Mouse (Mus musculus) left cerebral cortex, postnatal 4 days (tissue): ENCODE measurements around the gene Pcsk2. TPM values are rescaled to one million over a fixed set of nuclear protein-coding genes. Genes with fewer than 3 reads are reported as not detected.

Experiments used
- DNase-seq: peaks from one replicate; pipeline ENCODE4 v3.0.0-alpha.2; 2022
- intact Hi-C: fragments of 180-260 bp; cut with DNase I; formaldehyde crosslinking; loops from one replicate; pipeline ENCODE4 v1.15.1; 2025
- total RNA-seq, 2 experiments: library from RNA; stranded (reverse); gene quantifications; 2 replicates each; pipeline ENCODE4 v1.2.3; 2021

The Pcsk2 gene
- total RNA-seq, 2 experiments from 2014 or later = 88.0 to 94.7 TPM

- intact Hi-C loops = loop anchor here (10.0 kb wide), 1 partner anchor 623 kb away; no protein-coding TSS in a partner anchor
- no peak for DNase-seq
These were observed 285.7 kb downstream of the Pcsk2 start for GRCm38 (mm10) chr2:143831645-143832044.

GRCm38 (mm10) chr2:143832721-143833120 lies 286.8 kb downstream of the Pcsk2 start:
- DNase-seq = no peak
- intact Hi-C loops = loop anchor here (10.0 kb wide), 1 partner anchor 622 kb away; no protein-coding TSS in a partner anchor

GRCm38 (mm10) chr2:143834082-143834481 lies 288.1 kb downstream of the Pcsk2 start:
- intact Hi-C loops = loop anchor here (10.0 kb wide), 1 partner anchor 621 kb away; no protein-coding TSS in a partner anchor
- DNase-seq = no peak

- intact Hi-C loops = loop anchor here (10.0 kb wide), 1 partner anchor 619 kb away; no protein-coding TSS in a partner anchor
- DNase-seq = no peak
These were observed 289.9 kb downstream of the Pcsk2 start for GRCm38 (mm10) chr2:143835820-143836219.

- DNase-seq = peak; percentile 70
- intact Hi-C loops = loop anchor here (10.0 kb wide), 1 partner anchor 618 kb away; no protein-coding TSS in a partner anchor
These were observed 291.3 kb downstream of the Pcsk2 start for GRCm38 (mm10) chr2:143837291-143837701.

- intact Hi-C loops = loop anchor here (10.0 kb wide), 1 partner anchor 616 kb away; no protein-coding TSS in a partner anchor
- no peak for DNase-seq
These were observed 292.7 kb downstream of the Pcsk2 start for GRCm38 (mm10) chr2:143838698-143839097.

- intact Hi-C loops = loop anchor here (10.0 kb wide), 1 partner anchor 615 kb away; no protein-coding TSS in a partner anchor
- no peak for DNase-seq
These were observed 293.5 kb downstream of the Pcsk2 start for GRCm38 (mm10) chr2:143839458-143839857.

GRCm38 (mm10) chr2:143840895-143841294 lies 294.9 kb downstream of the Pcsk2 start:
- DNase-seq = no peak

GRCm38 (mm10) chr2:143841536-143841935 lies 295.6 kb downstream of the Pcsk2 start:
- DNase-seq = no peak
- intact Hi-C loops = no loop called here

More at GRCm38 (mm10) chr2:143840895-143841294, 294.9 kb downstream of the Pcsk2 start:
- intact Hi-C loops = no loop called here

GRCm38 (mm10) chr2:143844779-143845178 lies 298.8 kb downstream of the Pcsk2 start:
- intact Hi-C loops = no loop called here
- DNase-seq = no peak

GRCm38 (mm10) chr2:143846799-143847198 lies 300.8 kb downstream of the Pcsk2 start:
- intact Hi-C loops = no loop called here
- DNase-seq = peak; percentile 15

GRCm38 (mm10) chr2:143847291-143847690 lies 301.3 kb downstream of the Pcsk2 start:
- no peak for DNase-seq
- intact Hi-C loops = no loop called here

- DNase-seq = peak; percentile 53
- intact Hi-C loops = no loop called here
These were observed 305.6 kb downstream of the Pcsk2 start for GRCm38 (mm10) chr2:143851354-143852221.

- intact Hi-C loops = no loop called here
- no peak for DNase-seq
These were observed 306.6 kb downstream of the Pcsk2 start for GRCm38 (mm10) chr2:143852295-143853275.

GRCm38 (mm10) chr2:143853447-143853846 lies 307.5 kb downstream of the Pcsk2 start:
- intact Hi-C loops = no loop called here
- no peak for DNase-seq

GRCm38 (mm10) chr2:143859166-143859565 lies 313.2 kb downstream of the Pcsk2 start:
- intact Hi-C loops = no loop called here
- no peak for DNase-seq

- intact Hi-C loops = loop anchor here (10.0 kb wide), 1 partner anchor 112 kb away; no protein-coding TSS in a partner anchor
These were observed 316.7 kb downstream of the Pcsk2 start, which contains the start of gene Bfsp1 for GRCm38 (mm10) chr2:143862484-143863231. Bfsp1 (minus strand) TSS chr2:143863173.

GRCm38 (mm10) chr2:143864600-143864999 lies 318.6 kb downstream of the Pcsk2 start:
- intact Hi-C loops = loop anchor here (10.0 kb wide), 1 partner anchor 110 kb away; no protein-coding TSS in a partner anchor
- DNase-seq = no peak

More at GRCm38 (mm10) chr2:143862484-143863231, 316.7 kb downstream of the Pcsk2 start, which contains the start of gene Bfsp1:
- peak; percentile 43 for DNase-seq
